Mouse (Mus musculus) hindbrain, embryonic 11.5 days (tissue): ENCODE results near the gene Ablim1. TPM values are rescaled to one million over a fixed set of nuclear protein-coding genes. Genes with fewer than 3 reads are reported as not detected.

Experiments used
- ATAC-seq: fragments of 200-750 bp; cut with Nextera tagmentation; 2 replicates; pipeline ENCODE4 v1.8.0; 2017; ENCODE audit warnings: mild to moderate bottlenecking, moderate TSS enrichment, moderate library complexity; ENCODE audit not compliant: low FRiP score
- DNase-seq: peaks from one replicate; pipeline ENCODE4 v3.0.0-alpha.2; 2015; ENCODE audit warnings: low spot score
- H3K27ac ChIP-seq: fragments of 300-500 bp; sonication (generic); 2 replicates; pipeline ENCODE4 v1.5.1; 2014; ENCODE audit warnings: mild to moderate bottlenecking, low read depth, low read length
- H3K27me3 ChIP-seq: fragments of 300-500 bp; sonication (generic); 2 replicates; pipeline ENCODE4 v1.6.1; 2014; ENCODE audit warnings: mild to moderate bottlenecking, low read length, moderate library complexity, mixed read lengths; ENCODE audit not compliant: control insufficient read depth, insufficient read depth
- H3K36me3 ChIP-seq: fragments of 300-500 bp; sonication (generic); 2 replicates; pipeline ENCODE4 v1.6.1; 2014; ENCODE audit warnings: mild to moderate bottlenecking, low read length, moderate library complexity, mixed read lengths; ENCODE audit not compliant: control insufficient read depth, insufficient read depth
- H3K4me1 ChIP-seq: fragments of 300-500 bp; sonication (generic); replicated peaks from 2 replicates; pipeline ENCODE4 v1.6.1; 2014; ENCODE audit warnings: low read length, mixed read lengths; ENCODE audit not compliant: control insufficient read depth, insufficient read depth
- H3K4me2 ChIP-seq: fragments of 300-500 bp; sonication (generic); replicated peaks from 2 replicates; pipeline ENCODE4 v1.6.1; 2014; ENCODE audit warnings: mild to moderate bottlenecking, low read depth, low read length
- H3K4me3 ChIP-seq: fragments of 300-500 bp; sonication (generic); 2 replicates; pipeline ENCODE4 v1.5.1; 2014; ENCODE audit warnings: low read depth, low read length
- H3K9ac ChIP-seq: fragments of 300-500 bp; sonication (generic); 2 replicates; pipeline ENCODE4 v1.6.1; 2014; ENCODE audit warnings: low read depth, low read length
- H3K9me3 ChIP-seq: fragments of 300-500 bp; sonication (generic); 2 replicates; pipeline ENCODE4 v1.6.1; 2016; ENCODE audit warnings: low read length; ENCODE audit not compliant: control insufficient read depth
- WGBS: fragments of 180-500 bp; shearing (Covaris S2); extraction: QIAGEN DNeasy Blood & Tissue Kit; methylation state at CpG from one replicate; pipeline ENCODE4 v1.1.7; 2014; 5-methylcytosine and 5-hydroxymethylcytosine counted together
- polyA plus RNA-seq: library from polyadenylated mRNA; unstranded; fragments of >200 nt; fragmentation: Nextera tagmentation; extraction: Ambion mirVana; gene quantifications from 2 replicates; pipeline ENCODE4 v1.2.1, GENCODE M21; 2014

Ablim1 gene
- polyA plus RNA-seq, 1 experiment from 2014 or later: 18.6 TPM

- DNase-seq (peak; percentile 45), ATAC-seq (no peak)
- no peak overlapping the region for H3K9ac ChIP-seq
- no peaks in the 10 kb centered on the region for H3K9me3 ChIP-seq
- no peaks in the 10 kb centered on the region for H3K27me3 ChIP-seq
- no peaks in the 10 kb centered on the region for H3K36me3 ChIP-seq
- H3K4me2 ChIP-seq: no peak overlapping the region
- no peak overlapping the region for H3K27ac ChIP-seq
- no peak overlapping the region for H3K4me3 ChIP-seq
- peaks cover 4% of the 10 kb centered on the region; the same call in 1 of the 2 replicates for H3K4me1 ChIP-seq
- whole genome bisulfite sequencing: 81% methylated on average over 9 of the region's 9 CpGs
Measured at GRCm38 (mm10) chr19:57112816-57113406, 201.8 kb downstream of the Ablim1 start.

GRCm38 (mm10) chr19:57112231-57112815 is 202.4 kb downstream of the Ablim1 start:
- Histone ChIP-seq H3K36me3 (no peaks in the 10 kb centered on the region), H3K9me3 (no peaks in the 10 kb centered on the region), H3K27me3 (no peaks in the 10 kb centered on the region), H3K4me2 (no peak overlapping the region), H3K27ac (no peak overlapping the region), H3K4me1 (peaks cover 4% of the 10 kb centered on the region; the same call in 1 of the 2 replicates), H3K4me3 (no peak overlapping the region), H3K9ac (no peak overlapping the region)
- DNase-seq (no peak), ATAC-seq (no peak)
- 89% methylated on average over 8 of the region's 8 CpGs for WGBS

GRCm38 (mm10) chr19:57111301-57111700 is 203.4 kb downstream of the Ablim1 start:
- Histone ChIP-seq H3K36me3 (no peaks in the 10 kb centered on the region), H3K27me3 (no peaks in the 10 kb centered on the region), H3K4me3 (no peak overlapping the region), H3K4me1 (no peaks in the 10 kb centered on the region), H3K27ac (no peak overlapping the region), H3K9me3 (no peaks in the 10 kb centered on the region), H3K4me2 (no peak overlapping the region), H3K9ac (no peak overlapping the region)
- DNase-seq: no peak
- no peak for ATAC-seq
- 71% methylated on average over 6 of the region's 6 CpGs for WGBS

GRCm38 (mm10) chr19:57109620-57110019 is 205.1 kb downstream of the Ablim1 start:
- Histone ChIP-seq H3K9ac (no peak overlapping the region), H3K4me1 (no peaks in the 10 kb centered on the region), H3K4me2 (no peak overlapping the region), H3K36me3 (no peaks in the 10 kb centered on the region), H3K4me3 (no peak overlapping the region), H3K9me3 (no peaks in the 10 kb centered on the region), H3K27ac (no peak overlapping the region), H3K27me3 (no peaks in the 10 kb centered on the region)
- 72% methylated on average over 7 of the region's 7 CpGs for WGBS
- ATAC-seq (no peak), DNase-seq (no peak)

- Histone ChIP-seq H3K4me3 (no peak overlapping the region), H3K27ac (no peak overlapping the region), H3K9ac (no peak overlapping the region), H3K36me3 (no peaks in the 10 kb centered on the region), H3K4me1 (no peaks in the 10 kb centered on the region), H3K4me2 (no peak overlapping the region), H3K9me3 (no peaks in the 10 kb centered on the region), H3K27me3 (no peaks in the 10 kb centered on the region)
- ATAC-seq: no peak
- 59% methylated on average over 6 of the region's 6 CpGs for WGBS
- DNase-seq: no peak
Measured at GRCm38 (mm10) chr19:57106513-57106912, 208.2 kb downstream of the Ablim1 start.

GRCm38 (mm10) chr19:57106031-57106430 is 208.7 kb downstream of the Ablim1 start:
- Histone ChIP-seq H3K4me1 (no peaks in the 10 kb centered on the region), H3K9ac (no peak overlapping the region), H3K9me3 (no peaks in the 10 kb centered on the region), H3K27me3 (no peaks in the 10 kb centered on the region), H3K4me2 (no peak overlapping the region), H3K4me3 (no peak overlapping the region), H3K36me3 (no peaks in the 10 kb centered on the region), H3K27ac (no peak overlapping the region)
- 92% methylated on average over 3 of the region's 3 CpGs for WGBS
- no peak for ATAC-seq
- DNase-seq: no peak

GRCm38 (mm10) chr19:57105156-57105555 is 209.6 kb downstream of the Ablim1 start:
- no peak overlapping the region for H3K4me3 ChIP-seq
- no peaks in the 10 kb centered on the region for H3K4me1 ChIP-seq
- DNase-seq: no peak
- H3K36me3 ChIP-seq: no peaks in the 10 kb centered on the region
- H3K9ac ChIP-seq: no peak overlapping the region
- no peaks in the 10 kb centered on the region for H3K27me3 ChIP-seq
- ATAC-seq: no peak
- H3K27ac ChIP-seq: no peak overlapping the region
- no peaks in the 10 kb centered on the region for H3K9me3 ChIP-seq
- 57% methylated on average over 6 of the region's 6 CpGs for whole genome bisulfite sequencing
- no peak overlapping the region for H3K4me2 ChIP-seq

- no peaks in the 10 kb centered on the region for H3K9me3 ChIP-seq
- H3K4me2 ChIP-seq: no peak overlapping the region
- no peak overlapping the region for H3K4me3 ChIP-seq
- 60% methylated on average over 5 of the region's 5 CpGs for WGBS
- no peaks in the 10 kb centered on the region for H3K36me3 ChIP-seq
- H3K27ac ChIP-seq: no peak overlapping the region
- no peak overlapping the region for H3K9ac ChIP-seq
- H3K27me3 ChIP-seq: no peaks in the 10 kb centered on the region
- no peaks in the 10 kb centered on the region for H3K4me1 ChIP-seq
- DNase-seq (no peak), ATAC-seq (no peak)
Measured at GRCm38 (mm10) chr19:57104171-57104748, 210.5 kb downstream of the Ablim1 start.
